Mouse (Mus musculus) liver, adult (tissue): ENCODE measurements around the gene Tnrc6c.

Source experiments
- GATA4 ChIP-seq: IDR thresholded peaks from 2 replicates; pipeline ENCODE4 v1.6.1; 2014; ENCODE audit warnings: mild to moderate bottlenecking, low read length; ENCODE audit not compliant: insufficient replicate concordance

Gene Tnrc6c

GRCm38 (mm10) chr11:117778031-117778430 is 123.9 kb downstream of the Tnrc6c start:
- TF ChIP-seq GATA4 = no peak

DNA sequence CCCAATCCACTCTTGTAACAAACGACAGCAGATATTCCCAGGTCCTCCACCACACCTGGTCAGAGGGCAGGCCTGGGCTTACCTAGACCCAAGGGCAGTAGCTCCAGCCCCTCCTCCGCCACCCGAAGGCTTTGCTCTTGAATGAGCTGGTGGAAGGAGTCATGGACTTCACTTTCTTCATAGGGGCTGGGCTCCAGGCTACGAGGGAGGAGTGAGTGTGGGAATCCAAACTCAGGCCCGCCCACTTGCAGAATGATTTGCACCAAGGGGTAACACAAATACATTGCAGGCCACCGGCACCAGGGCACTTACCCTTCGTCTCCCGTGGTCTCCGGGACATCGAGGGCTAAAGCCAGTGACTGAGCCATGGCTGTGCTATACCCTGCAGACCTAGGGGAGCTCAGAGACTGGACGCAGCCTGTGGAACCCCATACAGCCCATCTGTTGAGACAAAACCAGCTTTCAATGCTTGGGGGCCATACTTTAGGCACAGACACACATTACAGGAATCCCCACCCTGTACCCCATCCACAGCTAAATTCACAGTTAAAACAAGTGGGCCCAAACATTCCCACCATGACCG is 124.9 kb downstream of the Tnrc6c start:
- no peak for TF ChIP-seq GATA4

- TF ChIP-seq GATA4 = no peak
These were observed 125.5 kb downstream of the Tnrc6c start for GRCm38 (mm10) chr11:117779434-117780198.

DNA sequence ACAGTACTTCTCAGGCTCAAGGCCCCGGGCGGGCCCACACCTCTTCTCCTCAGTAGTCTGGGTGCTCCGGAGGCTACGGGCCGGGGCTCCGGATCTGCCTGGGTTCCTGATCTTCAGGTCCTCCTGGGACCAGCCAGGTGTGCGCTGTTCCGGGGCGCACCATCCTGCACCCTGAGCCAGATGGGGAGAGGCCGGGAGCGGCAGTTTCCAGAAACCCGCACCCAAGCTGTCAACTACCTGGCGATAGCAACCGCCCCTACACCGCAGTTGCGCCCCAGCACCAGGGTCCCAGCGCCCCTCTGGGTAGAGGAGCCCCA is 126.1 kb downstream of the Tnrc6c start:
- TF ChIP-seq GATA4 = no peak

- TF ChIP-seq GATA4 = no peak; the same call in 1 of the 2 replicates
These were observed 126.6 kb downstream of the Tnrc6c start for GRCm38 (mm10) chr11:117780582-117781111.

GRCm38 (mm10) chr11:117781199-117781821 is 127.2 kb downstream of the Tnrc6c start:
- no peak for TF ChIP-seq GATA4

GRCm38 (mm10) chr11:117781993-117782704 is 128.1 kb downstream of the Tnrc6c start, which contains the start of the genes Tmc8 and Tmc6:
Gene Tmc8 (plus strand): TSS chr11:117782076.
Gene Tmc6 (minus strand): TSS chr11:117782198.
- TF ChIP-seq GATA4 = no peak

DNA sequence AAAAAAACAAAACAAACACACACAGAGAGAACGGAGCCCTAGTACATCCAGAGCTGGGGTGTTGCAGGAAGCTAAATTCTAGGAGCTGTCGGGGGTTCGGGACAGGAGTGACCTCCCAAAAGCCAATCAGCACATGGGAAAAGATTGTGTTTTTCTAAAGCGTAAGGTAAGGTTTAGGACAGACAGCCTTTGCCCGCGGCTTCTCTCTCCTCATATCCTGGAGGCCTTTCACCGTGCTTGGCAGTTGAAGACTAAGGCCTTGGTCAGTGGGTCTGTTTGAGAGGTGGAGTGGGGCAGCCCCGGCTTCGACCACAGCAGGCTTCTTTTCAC is 128.6 kb downstream of the Tnrc6c start:
- TF ChIP-seq GATA4 = no peak

GRCm38 (mm10) chr11:117783089-117783488 is 129.0 kb downstream of the Tnrc6c start:
- TF ChIP-seq GATA4 = no peak

DNA sequence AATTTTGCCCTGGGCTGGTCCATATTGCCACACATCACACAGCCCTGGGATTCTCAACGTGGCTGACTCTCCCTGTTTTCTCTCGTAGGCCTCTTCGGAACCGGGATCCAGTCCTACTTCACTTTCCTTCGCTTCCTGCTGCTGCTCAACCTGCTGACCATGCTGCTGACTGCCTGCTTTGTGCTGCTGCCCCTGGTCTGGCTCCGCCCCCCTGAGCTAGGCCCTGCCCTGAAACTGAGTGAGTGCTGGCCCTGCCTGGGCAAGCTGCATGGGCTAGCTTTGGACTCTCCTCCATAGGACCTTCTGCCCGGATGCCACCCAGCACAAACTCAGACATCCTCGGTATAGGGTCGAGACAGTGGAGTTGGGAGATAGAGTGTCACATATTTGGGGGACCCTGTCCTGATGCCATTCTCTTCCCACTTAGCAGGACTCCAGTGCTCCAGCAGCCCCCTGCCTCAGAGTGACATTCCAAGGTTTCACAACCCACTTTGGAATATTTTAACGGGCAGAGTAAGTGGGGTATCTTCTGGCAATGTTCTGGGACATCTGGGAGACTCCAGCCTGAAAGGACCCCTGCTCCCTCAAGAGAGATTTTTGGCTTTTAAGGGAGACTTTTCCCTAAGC is 129.7 kb downstream of the Tnrc6c start:
- no peak for TF ChIP-seq GATA4

DNA sequence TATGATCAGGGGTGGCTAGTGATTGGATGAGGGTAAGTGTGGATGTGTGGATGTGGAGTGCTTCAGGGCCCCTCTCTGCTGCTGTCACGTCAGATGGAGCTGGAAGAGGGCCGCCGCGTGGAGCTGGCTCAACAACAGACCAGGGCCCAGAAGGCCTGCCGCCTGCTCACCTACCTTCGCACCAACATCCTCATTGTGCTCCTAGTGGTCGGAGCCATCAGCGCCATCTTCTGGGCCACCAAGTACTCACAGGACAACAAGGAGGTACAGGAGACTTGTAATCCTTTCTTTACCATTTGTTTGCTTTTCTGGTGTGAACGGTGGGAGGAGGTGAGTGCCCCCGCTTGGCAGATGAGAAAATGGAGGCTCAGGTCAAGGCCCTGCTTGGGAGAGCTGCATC is 132.2 kb downstream of the Tnrc6c start:
- no peak for TF ChIP-seq GATA4

DNA sequence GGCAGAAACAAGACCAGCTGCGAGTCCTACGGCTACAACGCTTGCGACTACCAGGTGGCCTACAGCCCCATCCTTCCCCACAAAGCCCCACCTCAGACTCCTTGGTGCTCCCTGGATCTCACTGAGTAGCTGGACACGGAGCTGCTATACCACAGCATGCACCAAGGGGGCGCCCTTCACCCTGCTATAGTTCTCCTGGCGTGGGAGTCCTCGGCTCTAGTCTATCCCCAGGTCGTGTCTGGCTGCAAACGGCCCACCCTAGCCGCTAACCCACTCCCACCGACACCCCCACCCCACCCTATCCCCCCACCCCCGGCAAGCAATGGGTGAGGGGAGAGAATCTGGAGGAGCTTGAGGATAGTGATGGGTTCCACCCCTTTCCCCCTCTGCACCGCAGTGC is 136.2 kb downstream of the Tnrc6c start:
- no peak for TF ChIP-seq GATA4

DNA sequence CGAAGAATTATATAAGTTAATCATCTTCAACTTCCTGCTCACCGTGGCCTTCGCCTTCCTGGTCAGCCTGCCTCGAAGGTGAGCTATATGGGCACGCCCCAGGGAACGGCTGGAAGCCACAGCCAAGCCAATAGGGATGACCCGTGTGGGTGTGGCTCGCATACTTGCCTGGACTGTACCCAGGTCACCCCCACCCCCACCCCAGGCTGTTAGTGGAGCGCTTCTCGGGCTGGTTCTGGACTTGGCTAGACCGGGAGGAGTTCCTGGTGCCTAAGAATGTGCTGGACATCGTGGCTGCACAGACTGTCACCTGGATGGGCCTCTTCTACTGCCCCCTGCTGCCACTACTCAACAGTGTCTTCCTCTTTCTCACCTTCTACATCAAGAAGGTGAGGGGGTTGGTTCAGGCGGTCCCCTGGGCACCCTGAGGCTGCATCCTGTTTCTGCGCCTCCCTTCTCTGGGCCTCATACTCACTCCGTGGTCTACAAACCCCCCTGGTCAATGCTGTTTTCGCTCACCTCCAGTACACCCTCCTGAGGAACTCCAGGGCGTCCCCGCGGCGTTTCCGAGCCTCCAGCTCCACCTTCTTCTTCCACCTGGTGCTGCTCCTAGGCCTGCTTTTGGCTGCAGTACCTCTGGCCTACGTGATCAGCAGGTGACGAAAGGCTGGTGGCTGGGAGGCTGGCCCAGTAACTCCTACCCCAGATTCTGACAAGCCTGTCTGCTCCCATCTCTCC is 136.8 kb downstream of the Tnrc6c start:
- TF ChIP-seq GATA4 = no peak

GRCm38 (mm10) chr11:117791441-117791761 is 137.3 kb downstream of the Tnrc6c start:
- TF ChIP-seq GATA4 = no peak

DNA sequence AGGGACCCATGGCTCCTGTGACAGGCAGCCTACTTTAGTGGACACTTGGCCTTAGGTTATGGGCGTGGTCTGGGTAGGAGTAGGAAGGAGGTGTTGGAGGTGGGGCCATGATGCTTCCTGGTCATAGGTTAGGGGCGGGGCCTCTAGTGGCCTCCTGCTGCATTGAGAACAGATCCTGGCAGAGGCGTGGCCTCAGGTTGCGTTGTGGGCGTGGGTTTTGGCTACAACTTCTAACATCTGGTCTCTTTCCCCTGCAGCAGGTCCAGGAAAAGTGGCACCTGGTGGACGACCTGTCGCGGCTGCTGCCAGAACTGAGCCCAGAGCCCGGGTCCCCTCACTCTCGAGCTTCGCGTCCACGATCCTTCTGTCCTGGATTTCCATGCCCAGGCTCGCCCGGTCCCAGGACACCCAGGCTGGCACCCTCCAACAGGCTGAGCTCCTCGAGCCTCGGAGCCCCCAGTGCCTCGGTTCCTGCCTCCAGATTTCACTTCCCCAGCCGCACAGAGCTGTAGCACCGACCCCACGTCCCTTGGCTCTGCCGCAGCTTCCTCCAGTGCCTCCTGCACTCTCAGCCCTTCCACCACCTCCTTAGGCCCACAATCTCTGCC is 138.3 kb downstream of the Tnrc6c start:
- TF ChIP-seq GATA4 = no peak

- TF ChIP-seq GATA4 = no peak
These were observed 140.0 kb downstream of the Tnrc6c start for GRCm38 (mm10) chr11:117794035-117794551.
